Mouse (Mus musculus) hindbrain, embryonic 13.5 days (tissue): ENCODE measurements around the gene Npdc1. TPM values are rescaled to one million over a fixed set of nuclear protein-coding genes. Genes with fewer than 3 reads are reported as not detected.

Source experiments
- ATAC-seq: fragments of 200-750 bp; cut with Nextera tagmentation; 2 replicates; pipeline ENCODE4 v1.8.0; 2017; ENCODE audit warnings: moderate TSS enrichment; ENCODE audit not compliant: low FRiP score
- H3K27ac ChIP-seq: fragments of 300-500 bp; sonication (generic); 2 replicates; pipeline ENCODE4 v1.5.1; 2015; ENCODE audit warnings: inconsistent platforms, mild to moderate bottlenecking, moderate library complexity
- H3K27me3 ChIP-seq: fragments of 300-500 bp; sonication (generic); 2 replicates; pipeline ENCODE4 v1.6.1; 2015; ENCODE audit warnings: mild to moderate bottlenecking, inconsistent platforms
- H3K36me3 ChIP-seq: fragments of 300-500 bp; sonication (generic); 2 replicates; pipeline ENCODE4 v1.6.1; 2015; ENCODE audit warnings: mild to moderate bottlenecking, inconsistent platforms
- H3K4me1 ChIP-seq: fragments of 300-500 bp; sonication (generic); replicated peaks from 2 replicates; pipeline ENCODE4 v1.6.1; 2015; ENCODE audit warnings: inconsistent platforms
- H3K4me2 ChIP-seq: fragments of 300-500 bp; sonication (generic); 2 replicates; pipeline ENCODE4 v1.6.1; 2015; ENCODE audit warnings: inconsistent platforms, mild to moderate bottlenecking, moderate library complexity
- H3K4me3 ChIP-seq: fragments of 300-500 bp; sonication (generic); 2 replicates; pipeline ENCODE4 v1.5.1; 2015; ENCODE audit warnings: mild to moderate bottlenecking, inconsistent platforms
- H3K9ac ChIP-seq: fragments of 300-500 bp; sonication (generic); 2 replicates; pipeline ENCODE4 v1.6.1; 2015; ENCODE audit warnings: mild to moderate bottlenecking, inconsistent platforms
- H3K9me3 ChIP-seq: fragments of 300-500 bp; sonication (generic); 2 replicates; pipeline ENCODE4 v1.6.1; 2016; ENCODE audit warnings: inconsistent platforms
- WGBS: fragments of 180-500 bp; shearing (Covaris S2); methylation state at CpG from one replicate; pipeline ENCODE4 v1.1.7; 2015; 5-methylcytosine and 5-hydroxymethylcytosine counted together
- polyA plus RNA-seq: library from polyadenylated mRNA; unstranded; fragments of >200 nt; fragmentation: Nextera tagmentation; extraction: Ambion mirVana; gene quantifications from 2 replicates; pipeline ENCODE4 v1.2.1, GENCODE M21; 2015

The Npdc1 gene
- polyA plus RNA-seq, 1 experiment from 2014 or later, result 411 TPM

DNA sequence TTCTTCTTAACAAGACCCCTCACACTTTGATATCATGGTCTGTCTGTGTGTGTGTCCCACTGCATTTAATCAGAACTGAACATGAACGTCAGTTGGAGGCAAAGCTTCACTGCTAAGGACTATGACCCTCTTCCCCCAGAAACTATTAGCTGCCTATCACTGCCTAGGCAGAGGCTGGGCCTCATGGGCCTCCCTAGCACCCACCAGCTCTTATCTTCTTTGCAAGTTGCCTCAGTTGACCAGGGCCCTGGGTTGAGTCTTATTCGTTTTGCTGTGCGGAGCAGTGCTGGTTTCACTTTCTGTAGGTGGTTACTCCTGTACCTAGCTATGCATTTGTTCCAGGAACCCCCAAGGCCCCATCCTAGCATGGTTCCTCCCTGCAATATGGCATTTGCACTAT is 29.2 kb upstream of the Npdc1 start:
- Histone ChIP-seq H3K4me1 (peaks cover 30% of the 10 kb centered on the region), H3K4me2 (no peak overlapping the region), H3K4me3 (no peak overlapping the region), H3K27me3 (peaks cover 54% of the 10 kb centered on the region), H3K36me3 (no peaks in the 10 kb centered on the region), H3K9me3 (no peaks in the 10 kb centered on the region), H3K27ac (no peak overlapping the region), H3K9ac (no peak overlapping the region)
- no peak for ATAC-seq
- 82% methylated on average over 3 of the region's 3 CpGs for WGBS

DNA sequence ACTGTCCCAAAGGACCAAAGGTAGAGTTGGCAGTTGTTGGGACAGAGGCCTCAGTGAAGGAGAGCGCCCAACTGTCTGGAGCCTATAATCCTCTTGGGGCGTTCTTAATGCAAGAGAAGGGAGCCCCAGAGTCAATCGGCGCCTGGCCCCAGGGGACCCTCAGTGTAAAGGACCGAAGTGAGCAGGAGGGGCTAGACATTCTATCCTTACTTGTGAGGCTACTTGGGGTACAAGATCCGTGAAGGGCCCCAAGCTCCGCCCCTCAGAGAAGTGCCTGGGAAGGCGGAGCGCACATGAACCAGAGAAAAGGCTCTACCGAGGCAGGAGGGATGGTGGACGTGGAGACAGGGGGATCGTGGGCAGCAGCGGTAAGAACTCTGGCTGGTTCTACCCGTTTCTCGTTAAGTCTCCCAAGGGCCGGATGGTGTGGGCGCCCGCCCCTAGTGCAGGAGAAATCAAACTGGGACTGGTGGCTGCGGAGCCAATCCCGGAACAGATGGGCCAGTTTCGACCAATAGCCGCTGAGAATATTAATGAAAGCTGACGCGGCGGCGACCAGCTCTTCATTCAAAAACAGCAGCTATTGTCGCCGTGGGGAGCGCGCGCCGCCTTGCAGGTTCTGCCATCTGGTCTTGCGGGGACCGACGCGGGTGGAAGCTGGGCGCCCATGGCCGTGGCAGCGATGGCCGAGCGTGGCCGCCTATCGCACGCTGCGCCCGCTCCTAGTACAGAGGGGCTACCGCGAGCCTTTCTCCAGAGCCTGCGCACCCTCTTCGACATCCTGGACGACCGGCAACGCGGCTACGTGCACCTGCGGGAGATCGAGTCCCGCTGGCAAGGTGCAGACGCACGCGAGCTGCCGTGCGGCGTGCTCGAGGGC is 27.1 kb upstream of the Npdc1 start, which contains the start of gene Sapcd2:
Gene Sapcd2 (plus strand): TSS at position 558 of the 880 bp plus-strand sequence.
- Histone ChIP-seq H3K4me3 (peak within 1 kb of the TSS; percentile 71), H3K27ac (peak within 1 kb of the TSS; percentile 78), H3K9me3 (no peaks in the 10 kb centered on the region), H3K4me2 (peak within 1 kb of the TSS; percentile 97), H3K27me3 (peaks cover 36% of the 10 kb centered on the region), H3K9ac (peak within 1 kb of the TSS; percentile 76), H3K4me1 (peaks cover 22% of the 10 kb centered on the region), H3K36me3 (no peaks in the 10 kb centered on the region)
- under 1% methylated on average over 65 of the region's 65 CpGs for WGBS
- peak; percentile 90 for ATAC-seq

DNA sequence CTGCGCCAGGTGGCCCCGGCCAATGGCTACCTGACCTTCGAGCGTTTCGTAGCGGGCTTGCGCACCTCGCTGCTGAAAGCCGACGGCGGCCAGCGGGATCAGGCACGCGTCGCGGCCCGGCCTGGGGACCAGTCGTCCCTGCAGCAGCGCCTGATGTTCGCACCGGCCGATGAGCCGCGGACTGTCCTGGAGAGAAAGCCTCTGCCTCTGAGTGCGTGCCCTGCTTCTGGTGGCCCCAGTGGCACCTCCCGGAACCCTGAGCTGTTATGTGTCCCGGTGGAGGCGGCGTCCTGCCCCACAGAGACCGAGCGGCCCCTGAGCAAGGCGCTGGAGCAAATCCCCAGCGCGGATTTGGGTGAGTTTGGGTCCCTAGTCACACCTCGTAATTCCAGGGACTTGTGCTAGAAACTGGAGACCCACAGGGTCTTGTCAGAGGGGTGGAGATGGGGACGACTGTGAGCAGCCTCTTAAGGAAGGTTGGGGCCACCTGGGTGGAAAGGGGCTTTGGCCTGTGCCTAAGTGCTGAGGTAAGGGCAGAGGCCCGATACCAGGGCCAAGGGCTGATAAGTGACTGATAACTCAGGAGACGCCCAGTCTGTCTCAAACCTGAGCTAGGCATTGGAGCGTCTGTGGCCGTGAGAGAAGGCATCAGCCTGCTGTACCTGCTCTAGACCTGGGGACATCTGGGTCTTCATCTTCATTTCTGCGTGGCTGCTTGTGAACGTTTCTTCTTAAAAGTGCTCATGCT is 26.3 kb upstream of the Npdc1 start:
- ATAC-seq, result no peak
- no peaks in the 10 kb centered on the region for H3K36me3 ChIP-seq
- no peak overlapping the region for H3K27ac ChIP-seq
- H3K4me1 ChIP-seq, result peaks cover 22% of the 10 kb centered on the region
- peak overlapping the region; percentile 76 for H3K9ac ChIP-seq
- peak overlapping the region; percentile 97 for H3K4me2 ChIP-seq
- peak overlapping the region; percentile 71 for H3K4me3 ChIP-seq
- peaks cover 30% of the 10 kb centered on the region for H3K27me3 ChIP-seq
- WGBS, result 3% methylated on average over 42 of the region's 42 CpGs
- no peaks in the 10 kb centered on the region for H3K9me3 ChIP-seq

DNA sequence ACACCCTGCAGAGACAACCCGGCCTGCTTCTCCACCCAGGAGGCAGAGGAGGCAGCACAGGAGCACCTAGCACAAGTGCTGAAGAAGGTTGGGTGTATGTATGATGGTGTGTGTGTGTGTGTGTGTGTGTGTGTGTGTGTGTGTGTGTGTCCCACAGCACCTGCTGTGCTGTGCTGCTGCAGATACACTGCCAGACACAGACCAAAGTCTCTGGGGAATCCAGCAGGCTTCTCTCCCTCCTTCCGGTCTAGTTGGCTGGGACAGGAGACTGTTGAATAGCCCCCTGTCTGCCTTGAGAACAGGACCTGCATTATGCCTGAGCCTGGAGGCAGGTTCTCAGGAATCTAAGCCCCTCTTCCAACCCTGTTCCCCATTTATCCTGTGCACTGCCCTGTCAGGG is 25.7 kb upstream of the Npdc1 start:
- no peak for ATAC-seq
- H3K9ac ChIP-seq, result peak overlapping the region; percentile 76
- peaks cover 22% of the 10 kb centered on the region for H3K4me1 ChIP-seq
- 15% methylated on average over 2 of the region's 2 CpGs for WGBS
- H3K36me3 ChIP-seq, result no peaks in the 10 kb centered on the region
- H3K4me3 ChIP-seq, result peak overlapping the region; percentile 71
- H3K9me3 ChIP-seq, result no peaks in the 10 kb centered on the region
- no peak overlapping the region for H3K27ac ChIP-seq
- H3K4me2 ChIP-seq, result peak overlapping the region; percentile 97
- H3K27me3 ChIP-seq, result peaks cover 25% of the 10 kb centered on the region

DNA sequence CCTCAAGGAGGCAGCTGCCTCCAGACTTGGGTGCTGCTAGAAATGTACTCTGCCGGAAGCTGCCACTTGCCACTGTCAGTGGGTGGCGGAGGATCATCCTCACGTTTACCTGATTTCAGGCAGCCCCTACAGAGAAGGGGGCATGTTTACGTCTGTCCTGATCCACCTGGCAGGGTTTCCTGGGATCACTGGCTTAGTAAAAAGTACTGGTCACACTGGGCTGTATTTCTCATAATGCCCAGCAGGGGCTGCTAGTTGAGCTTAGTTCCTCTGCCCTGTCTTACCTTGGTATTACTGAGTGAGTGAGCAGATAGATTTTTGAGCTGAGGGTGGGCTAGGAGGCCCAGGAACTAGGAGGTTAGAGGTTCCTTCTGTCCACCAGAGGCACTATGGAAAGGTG is 22.6 kb upstream of the Npdc1 start:
- no peak overlapping the region for H3K27ac ChIP-seq
- no peak overlapping the region for H3K4me3 ChIP-seq
- H3K27me3 ChIP-seq, result peaks cover 11% of the 10 kb centered on the region
- no peak overlapping the region for H3K9ac ChIP-seq
- ATAC-seq, result peak; percentile 3; the same call in 1 of the 2 replicates
- H3K9me3 ChIP-seq, result no peaks in the 10 kb centered on the region
- no peak overlapping the region for H3K4me2 ChIP-seq
- no peaks in the 10 kb centered on the region for H3K36me3 ChIP-seq
- peaks cover 20% of the 10 kb centered on the region for H3K4me1 ChIP-seq
- 79% methylated on average over 4 of the region's 4 CpGs for WGBS

DNA sequence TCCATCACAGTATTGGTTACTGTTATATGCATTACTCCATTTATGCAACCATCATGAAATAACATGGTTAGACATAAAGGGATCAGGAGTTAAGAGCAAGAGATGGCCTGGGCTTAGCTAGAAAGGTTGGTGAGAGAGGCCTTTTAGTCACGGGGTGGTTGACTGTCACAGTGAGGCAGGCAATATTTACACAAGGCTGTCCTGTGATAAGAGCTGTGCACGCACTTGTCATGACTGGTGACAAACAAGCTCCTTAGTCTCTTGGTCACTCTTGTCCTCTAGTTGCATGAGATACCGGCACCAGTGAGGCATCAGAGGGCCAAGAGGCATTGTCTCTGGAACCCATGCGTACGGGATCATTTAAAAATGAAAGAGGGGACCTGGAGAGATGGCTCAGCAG is 14.7 kb upstream of the Npdc1 start:
- H3K4me1 ChIP-seq, result no peaks in the 10 kb centered on the region
- 0 out of 2 replicates have a peak, but pooled peaks cover 13% of the 10 kb centered on the region for H3K27me3 ChIP-seq
- H3K4me2 ChIP-seq, result no peak overlapping the region
- H3K4me3 ChIP-seq, result no peak overlapping the region
- no peaks in the 10 kb centered on the region for H3K9me3 ChIP-seq
- ATAC-seq, result no peak
- WGBS, result 78% methylated on average over 5 of the region's 5 CpGs
- H3K27ac ChIP-seq, result no peak overlapping the region
- no peak overlapping the region for H3K9ac ChIP-seq
- no peaks in the 10 kb centered on the region for H3K36me3 ChIP-seq

DNA sequence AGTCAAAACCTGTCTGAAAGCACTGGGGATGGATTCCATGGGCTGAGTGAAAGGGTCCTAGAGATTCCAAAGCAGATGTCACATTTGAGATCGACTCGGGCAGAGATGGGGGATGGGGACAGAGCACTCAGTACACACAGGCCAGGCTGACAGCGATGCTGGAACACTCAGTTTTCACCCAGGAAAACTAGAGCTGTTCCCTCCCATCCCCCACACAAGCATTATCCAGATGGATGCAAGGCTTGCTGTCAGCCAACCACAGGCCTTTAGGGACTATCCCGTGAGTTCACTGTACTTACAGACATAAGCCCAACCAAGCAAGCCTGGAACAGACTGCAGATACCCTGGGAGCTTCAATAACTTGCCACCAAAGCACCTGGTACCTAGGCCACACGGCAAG is 7.9 kb upstream of the Npdc1 start:
- ATAC-seq, result no peak
- WGBS, result 71% methylated on average over 5 of the region's 5 CpGs
- no peak overlapping the region for H3K9ac ChIP-seq

DNA sequence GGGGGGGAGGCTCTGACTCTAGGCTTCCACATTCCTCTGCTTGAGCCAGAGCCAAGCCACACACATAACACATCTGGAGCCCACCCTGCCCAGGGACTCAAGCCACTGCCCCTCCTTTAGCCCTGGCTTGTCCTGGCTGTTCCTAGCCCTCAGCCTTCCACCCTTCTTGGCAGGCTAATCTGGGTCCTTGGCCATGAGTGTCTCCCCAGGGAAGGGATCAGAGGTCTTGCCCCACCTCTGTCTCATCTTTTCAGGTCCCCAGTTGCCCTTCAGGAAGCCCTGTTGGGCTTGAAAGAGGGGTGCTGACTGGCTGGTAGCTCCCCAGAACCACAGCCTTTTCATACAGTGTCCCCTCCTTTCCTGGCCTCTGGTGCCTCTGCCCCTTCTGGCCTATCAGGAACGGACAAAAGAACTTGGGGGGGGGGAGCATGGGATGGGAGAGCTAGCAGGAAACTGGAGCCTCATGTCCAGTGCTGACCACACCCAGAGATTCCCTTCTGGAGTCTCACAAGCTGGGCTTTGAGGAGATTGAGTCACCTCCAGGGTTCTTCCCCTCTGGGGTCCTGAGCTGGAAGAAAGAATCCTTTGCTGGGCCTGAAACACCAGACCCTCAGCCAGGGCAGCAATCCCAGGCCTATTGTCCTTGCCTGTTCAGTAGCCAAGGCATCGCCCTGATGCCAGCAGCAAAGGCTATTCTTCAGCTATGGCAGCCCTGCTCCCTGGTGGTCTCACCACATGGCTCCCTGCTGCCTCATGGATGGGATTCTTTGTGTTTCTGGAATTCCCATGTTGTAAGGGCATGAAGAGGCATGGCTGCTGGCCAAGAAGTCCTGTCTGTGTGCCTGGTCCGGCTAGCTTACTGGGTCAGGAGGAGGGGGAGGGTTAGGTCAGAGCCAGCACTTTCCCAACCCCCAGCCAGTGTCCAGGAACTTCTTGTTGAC is 4.6 kb upstream of the Npdc1 start:
- H3K4me1 ChIP-seq, result peaks cover 24% of the 10 kb centered on the region
- no peak overlapping the region for H3K4me3 ChIP-seq
- no peak overlapping the region for H3K9ac ChIP-seq
- peaks cover 74% of the 10 kb centered on the region for H3K27me3 ChIP-seq
- H3K36me3 ChIP-seq, result no peaks in the 10 kb centered on the region
- WGBS, result 30% methylated on average over 3 of the region's 3 CpGs
- H3K27ac ChIP-seq, result no peak overlapping the region
- H3K4me2 ChIP-seq, result no peak overlapping the region
- 0 out of 2 replicates have a peak, but pooled peaks have one; percentile 32 for ATAC-seq
- H3K9me3 ChIP-seq, result no peaks in the 10 kb centered on the region

More for the DNA sequence above, 7.9 kb upstream of the Npdc1 start:
- H3K36me3 ChIP-seq, result no peaks in the 10 kb centered on the region
- no peak overlapping the region for H3K4me2 ChIP-seq
- peaks cover 44% of the 10 kb centered on the region for H3K27me3 ChIP-seq
- H3K9me3 ChIP-seq, result no peaks in the 10 kb centered on the region
- peaks cover 22% of the 10 kb centered on the region for H3K4me1 ChIP-seq
- no peak overlapping the region for H3K27ac ChIP-seq
- H3K4me3 ChIP-seq, result no peak overlapping the region

DNA sequence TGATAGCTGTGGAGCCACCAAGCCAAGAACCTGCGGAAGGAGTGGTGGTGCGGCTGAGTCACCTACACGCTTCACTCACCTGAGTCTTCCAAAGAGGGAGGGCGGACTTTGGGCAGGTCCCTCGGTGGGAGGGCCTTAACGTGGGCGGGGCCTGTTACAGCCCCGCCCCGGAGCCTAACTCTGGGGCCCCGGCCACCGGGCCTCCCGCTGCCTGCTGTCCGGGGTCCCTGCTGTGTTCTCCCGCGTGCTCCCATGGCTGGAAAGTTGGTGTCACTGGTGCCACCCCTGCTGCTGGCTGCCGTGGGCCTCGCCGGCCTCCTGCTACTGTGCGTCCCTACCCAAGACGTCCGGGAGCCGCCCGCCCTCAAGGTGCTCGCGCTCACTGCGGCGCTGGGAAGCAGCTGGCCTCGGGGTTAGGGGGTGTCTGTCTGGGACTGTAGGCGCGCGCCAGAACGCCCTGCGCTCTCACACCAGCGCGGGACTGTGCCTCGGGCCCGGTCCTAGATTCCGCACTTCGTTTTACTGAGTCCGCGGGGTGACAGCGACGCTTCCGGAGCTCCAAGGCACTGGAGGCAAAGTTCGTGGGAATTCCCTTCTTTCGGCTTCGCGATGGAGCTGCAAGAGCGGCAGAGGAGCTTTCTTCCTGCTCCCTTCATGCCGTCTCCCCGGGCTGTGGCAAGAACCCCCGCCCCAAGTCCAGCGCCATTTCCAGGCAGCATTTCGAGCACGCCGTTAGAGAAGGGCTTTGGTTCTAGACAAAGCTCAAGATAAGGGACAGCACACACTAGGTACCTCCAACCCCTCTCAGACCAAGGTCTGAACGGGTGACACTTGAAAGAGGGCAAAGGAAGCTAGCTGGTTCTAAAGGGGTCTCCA is 3.2 kb upstream of the Npdc1 start, which contains the start of gene Entpd2:
Gene Entpd2 (plus strand): TSS at position 154 of the 876 bp plus-strand sequence.
- Histone ChIP-seq H3K9me3 (no peaks in the 10 kb centered on the region), H3K4me2 (peak within 1 kb of the TSS; percentile 61), H3K4me3 (peak within 1 kb of the TSS; percentile 36), H3K27ac (no peak within 1 kb of the TSS), H3K4me1 (peaks cover 32% of the 10 kb centered on the region), H3K36me3 (no peaks in the 10 kb centered on the region), H3K9ac (peak within 1 kb of the TSS; percentile 64), H3K27me3 (peaks cover 88% of the 10 kb centered on the region)
- WGBS, result 1% methylated on average over 57 of the region's 57 CpGs
- no peak for ATAC-seq

DNA sequence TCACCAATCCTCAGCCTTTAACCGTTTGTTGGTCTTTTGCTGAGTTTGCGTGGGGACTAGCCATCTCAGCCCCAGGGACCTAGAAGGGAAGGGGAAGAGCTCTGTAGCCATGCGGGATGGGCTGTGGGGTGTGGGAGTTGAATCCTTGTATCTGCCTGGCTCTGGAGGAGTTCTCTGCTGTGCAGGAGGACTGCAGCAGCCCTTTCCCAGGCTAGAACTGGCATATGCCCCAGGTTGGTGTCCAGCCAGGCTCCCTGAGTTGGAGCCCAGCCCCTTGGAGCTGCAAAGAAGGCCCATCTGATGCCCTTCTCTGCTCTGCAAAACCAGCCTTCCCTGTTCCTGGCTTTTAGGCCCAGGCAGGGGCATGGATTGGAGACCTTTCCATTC is 2.6 kb upstream of the Npdc1 start:
- no peak for ATAC-seq
- no peaks in the 10 kb centered on the region for H3K36me3 ChIP-seq
- no peaks in the 10 kb centered on the region for H3K9me3 ChIP-seq
- peak overlapping the region; percentile 61 for H3K4me2 ChIP-seq
- no peak overlapping the region for H3K9ac ChIP-seq
- 34% methylated on average over 3 of the region's 3 CpGs for WGBS
- no peak overlapping the region for H3K27ac ChIP-seq
- peaks cover 92% of the 10 kb centered on the region for H3K27me3 ChIP-seq
- H3K4me3 ChIP-seq, result peak overlapping the region; percentile 36; the same call in 1 of the 2 replicates
- peaks cover 33% of the 10 kb centered on the region for H3K4me1 ChIP-seq

DNA sequence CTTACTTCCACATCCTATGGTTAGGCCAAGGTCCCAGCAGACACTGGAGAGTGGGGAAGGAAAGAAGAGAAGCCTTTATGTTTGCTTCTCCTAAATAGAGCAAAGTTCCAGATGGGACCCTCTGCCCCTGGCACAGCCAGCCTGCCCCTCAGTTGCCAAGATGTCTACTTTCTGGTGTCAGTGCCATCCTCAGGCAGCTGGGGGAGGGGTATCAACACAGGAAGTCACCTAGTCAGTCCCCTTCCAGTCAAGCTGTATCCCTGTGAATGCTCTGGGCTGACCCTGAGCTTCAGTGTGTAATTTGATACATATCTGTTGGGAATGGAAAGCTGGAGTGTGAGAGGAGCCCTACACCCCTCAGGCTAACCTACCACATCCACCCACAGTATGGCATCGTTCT is 2.1 kb upstream of the Npdc1 start:
- no peak for ATAC-seq
- H3K9ac ChIP-seq, result no peak overlapping the region
- no peak overlapping the region for H3K27ac ChIP-seq
- no peaks in the 10 kb centered on the region for H3K36me3 ChIP-seq
- H3K4me1 ChIP-seq, result peaks cover 34% of the 10 kb centered on the region
- peaks cover 92% of the 10 kb centered on the region for H3K27me3 ChIP-seq
- H3K4me3 ChIP-seq, result no peak overlapping the region
- H3K4me2 ChIP-seq, result no peak overlapping the region
- 50% methylated on average over 1 of the region's 1 CpGs for WGBS
- no peaks in the 10 kb centered on the region for H3K9me3 ChIP-seq
